22 mouse cellular contexts compared by ENCODE assay signal in the genomic region with DNA sequence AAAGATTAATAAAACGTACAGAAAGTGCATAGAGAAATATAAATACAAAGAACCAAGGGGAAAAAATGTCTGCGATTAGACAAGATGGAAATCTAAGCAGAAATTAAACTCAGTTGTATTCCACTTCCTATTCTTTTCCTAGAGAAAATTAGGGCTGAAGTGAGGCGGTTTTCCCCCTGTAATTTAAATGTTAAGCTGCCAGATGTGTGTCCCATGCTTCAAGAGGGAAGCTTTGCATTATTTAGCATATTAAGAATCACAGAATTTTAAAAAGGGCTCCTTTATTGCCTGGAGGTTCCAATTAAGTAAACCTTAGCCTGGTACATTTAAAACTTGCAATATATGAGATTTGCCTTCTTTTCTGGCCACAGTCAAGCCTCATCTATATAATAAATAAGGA.
A peak's percentile ranks its signal among the peaks of the same experiment; 100 is the strongest.
DNase-seq lines count a peak whose midpoint lies in the region; ATAC-seq and TF ChIP-seq lines count a peak whose summit lies in the region.
"Had no signal": no experiment of that assay in that cellular context is flagged by ENCODE, and none has a peak within 500 bp of the region (broad histone marks: within the 10 kb centered on the region; RNA-seq: fewer than 3 reads in every experiment).

No protein-coding gene starts in this region.

- H3K27ac ChIP-seq in forebrain, embryonic 14.5 days (ENCODE audit: low read depth, low read length): no peak overlapping the region
- H3K27ac ChIP-seq in forebrain, postnatal 0 days (ENCODE audit: low read depth, low read length): no peak overlapping the region
- no peak overlapping the region for H3K27ac ChIP-seq in midbrain, embryonic 14.5 days (replicated peaks; ENCODE audit: low read depth, low read length)
- no peak overlapping the region for H3K27ac ChIP-seq in midbrain, embryonic 13.5 days

- no peak for ATAC-seq in forebrain, embryonic 14.5 days
- ATAC-seq in forebrain, postnatal 0 days: no peak; the same call in 1 of the 2 replicates
- ATAC-seq in midbrain, embryonic 14.5 days (ENCODE audit: low FRiP score, low TSS enrichment): no peak
- ATAC-seq in midbrain, embryonic 13.5 days: no peak
- ATAC-seq: activated CD4-positive, CD25-positive, alpha-beta regulatory T cell, adult 4 months; CD4-positive, CD25-positive, alpha-beta regulatory T cell, adult 4 months; Patski had no signal

- H3K9me3 ChIP-seq in forebrain, embryonic 14.5 days (replicated peaks; ENCODE audit: control insufficient read depth, low read length): no peaks in the 10 kb centered on the region
- H3K9me3 ChIP-seq in forebrain, postnatal 0 days (ENCODE audit: low read length): no peaks in the 10 kb centered on the region
- H3K9me3 ChIP-seq in midbrain, embryonic 14.5 days (ENCODE audit: control insufficient read depth, low read length): no peaks in the 10 kb centered on the region
- H3K9me3 ChIP-seq in midbrain, embryonic 13.5 days: no peaks in the 10 kb centered on the region

- no peak for TF ChIP-seq POLR2A in brain, embryonic 14.5 days (IDR thresholded peaks at IDR 0.05; ENCODE audit: borderline replicate concordance, extremely low read depth, insufficient read depth, insufficient read length, poor library complexity, severe bottlenecking)

- peak; percentile 62 for DNase-seq in forebrain, embryonic 14.5 days (ENCODE audit: low spot score)
- DNase-seq in forebrain, postnatal 0 days: no peak
- DNase-seq in midbrain, embryonic 14.5 days: peak; percentile 48
- DNase-seq in brain, embryonic 14.5 days (ENCODE audit: low read depth): peak; percentile 65
- DNase-seq in left cerebral cortex, postnatal 4 days: no peak
- DNase-seq: adrenal gland, adult 2 months; adrenal gland, adult 8-10 months; adrenal gland, postnatal 10 days; adrenal gland, postnatal 14 days; adrenal gland, postnatal 25 days; adrenal gland, postnatal 36 days; B cell, adult 2 months; cerebellum, adult 11 months; cerebellum, adult 11-12 months; cerebellum, adult 18-20 months; cerebellum, adult 2 months had no signal

- no peaks in the 10 kb centered on the region for H3K27me3 ChIP-seq in forebrain, embryonic 14.5 days (replicated peaks; ENCODE audit: control insufficient read depth, insufficient read depth, low read length)
- H3K27me3 ChIP-seq in forebrain, postnatal 0 days (ENCODE audit: insufficient read depth, low read length): no peaks in the 10 kb centered on the region
- no peaks in the 10 kb centered on the region for H3K27me3 ChIP-seq in midbrain, embryonic 14.5 days (ENCODE audit: control insufficient read depth, insufficient read depth, low read length)
- no peaks in the 10 kb centered on the region for H3K27me3 ChIP-seq in midbrain, embryonic 13.5 days
- H3K27me3 ChIP-seq: CH12.LX had no signal

- no peak for TF ChIP-seq CTCF in forebrain, postnatal 0 days (IDR thresholded peaks at IDR 0.05; ENCODE audit: low read depth)
- no peak for TF ChIP-seq CTCF in brain, embryonic 14.5 days (IDR thresholded peaks at IDR 0.05; ENCODE audit: borderline replicate concordance, extremely low read depth, insufficient read depth, insufficient read length)

- H3K36me3 ChIP-seq in forebrain, embryonic 14.5 days (ENCODE audit: control insufficient read depth, insufficient read depth, low read length): no peaks in the 10 kb centered on the region
- no peaks in the 10 kb centered on the region for H3K36me3 ChIP-seq in forebrain, postnatal 0 days (ENCODE audit: insufficient read depth)
- H3K36me3 ChIP-seq in midbrain, embryonic 14.5 days (ENCODE audit: control insufficient read depth, insufficient read depth, low read length): no peaks in the 10 kb centered on the region
- no peaks in the 10 kb centered on the region for H3K36me3 ChIP-seq in midbrain, embryonic 13.5 days
- H3K36me3 ChIP-seq: G1E had no signal

- H3K4me3 ChIP-seq in forebrain, embryonic 14.5 days (ENCODE audit: low read depth, low read length): no peak overlapping the region
- no peak overlapping the region for H3K4me3 ChIP-seq in forebrain, postnatal 0 days (ENCODE audit: low read depth, low read length)
- H3K4me3 ChIP-seq in midbrain, embryonic 14.5 days (replicated peaks; ENCODE audit: low read depth, low read length): no peak overlapping the region
- no peak overlapping the region for H3K4me3 ChIP-seq in midbrain, embryonic 13.5 days (replicated peaks)

- intact Hi-C loops in left cerebral cortex, postnatal 4 days (cut with DNase I): no loop called here

- no peak overlapping the region for H3K4me2 ChIP-seq in forebrain, embryonic 14.5 days (ENCODE audit: low read length)
- H3K4me2 ChIP-seq in forebrain, postnatal 0 days (ENCODE audit: low read depth): no peak overlapping the region
- no peak overlapping the region for H3K4me2 ChIP-seq in midbrain, embryonic 14.5 days (ENCODE audit: low read length)
- H3K4me2 ChIP-seq in midbrain, embryonic 13.5 days (replicated peaks): no peak overlapping the region

- 36% methylated on average over 3 of the region's 3 CpGs for WGBS in forebrain, embryonic 14.5 days
- WGBS in forebrain, postnatal 0 days: 37% methylated on average over 3 of the region's 3 CpGs
- 31% methylated on average over 3 of the region's 3 CpGs for WGBS in midbrain, embryonic 14.5 days
- 33% methylated on average over 3 of the region's 3 CpGs for WGBS in midbrain, embryonic 13.5 days

- H3K9ac ChIP-seq in forebrain, embryonic 14.5 days (ENCODE audit: low read length): no peak overlapping the region
- H3K9ac ChIP-seq in forebrain, postnatal 0 days: no peak overlapping the region
- no peak overlapping the region for H3K9ac ChIP-seq in midbrain, embryonic 14.5 days (replicated peaks; ENCODE audit: low read length)
- H3K9ac ChIP-seq in midbrain, embryonic 13.5 days (replicated peaks): no peak overlapping the region

- H3K4me1 ChIP-seq in forebrain, embryonic 14.5 days (ENCODE audit: control insufficient read depth, insufficient read depth, low read length): no peaks in the 10 kb centered on the region
- H3K4me1 ChIP-seq in forebrain, postnatal 0 days (ENCODE audit: insufficient read depth): no peaks in the 10 kb centered on the region
- no peaks in the 10 kb centered on the region; the same call in 1 of the 2 replicates for H3K4me1 ChIP-seq in midbrain, embryonic 14.5 days (ENCODE audit: control insufficient read depth, insufficient read depth, low read length)
- peaks cover 12% of the 10 kb centered on the region for H3K4me1 ChIP-seq in midbrain, embryonic 13.5 days (replicated peaks)

Comparison
In these comparisons a context has a peak if more than half of its experiments do, and no peak if none do; other contexts are left out.
1. DNase-seq: peak in forebrain, embryonic 14.5 days (single experiment), midbrain, embryonic 14.5 days (single experiment) and brain, embryonic 14.5 days (single experiment); none in forebrain, postnatal 0 days (single experiment) and left cerebral cortex, postnatal 4 days (single experiment).